Mouse (Mus musculus): ENCODE measurements around the gene Mon1a. TPM values are rescaled to one million over a fixed set of nuclear protein-coding genes. Genes with fewer than 3 reads are reported as not detected.

Mon1a gene
- polyA plus RNA-seq, 1 experiment from 2014 or later, result 8.2 TPM

GRCm38 (mm10) chr9:107899855-107900254 lies 11.9 kb downstream of the Mon1a start:
- H3K27ac ChIP-seq, result no peak overlapping the region

GRCm38 (mm10) chr9:107900840-107901626 lies 13.1 kb downstream of the Mon1a start:
- 56% methylated on average over 42 of the region's 44 CpGs for WGBS (ENCODE audit: missing documents)
- H3K79me2 ChIP-seq (ENCODE audit: inconsistent target), result no peaks in the 10 kb centered on the region
- H3K4me3 ChIP-seq (ENCODE audit: inconsistent target), result no peak overlapping the region
- H3K36me3 ChIP-seq (ENCODE audit: inconsistent target), result peaks cover 42% of the 10 kb centered on the region
- H3K27ac ChIP-seq, result no peak overlapping the region

More at GRCm38 (mm10) chr9:107899855-107900254, 11.9 kb downstream of the Mon1a start:
- no peaks in the 10 kb centered on the region for H3K79me2 ChIP-seq (ENCODE audit: inconsistent target)
- no peak overlapping the region for H3K4me3 ChIP-seq (ENCODE audit: inconsistent target)
- peaks cover 42% of the 10 kb centered on the region for H3K36me3 ChIP-seq (ENCODE audit: inconsistent target)
- 88% methylated on average over 12 of the region's 12 CpGs for WGBS (ENCODE audit: missing documents)

- no peak overlapping the region for H3K27ac ChIP-seq
- 79% methylated on average over 17 of the region's 17 CpGs for WGBS (ENCODE audit: missing documents)
- no peak overlapping the region for H3K4me3 ChIP-seq (ENCODE audit: inconsistent target)
- peaks cover 42% of the 10 kb centered on the region for H3K36me3 ChIP-seq (ENCODE audit: inconsistent target)
- H3K79me2 ChIP-seq (ENCODE audit: inconsistent target), result no peaks in the 10 kb centered on the region
Measured at GRCm38 (mm10) chr9:107901627-107901914, 13.6 kb downstream of the Mon1a start.

- Histone ChIP-seq H3K36me3 (ENCODE audit: inconsistent target) (peaks cover 25% of the 10 kb centered on the region; the same call in 1 of the 2 replicates), H3K27ac (no peak overlapping the region), H3K4me3 (ENCODE audit: inconsistent target) (no peak overlapping the region), H3K79me2 (ENCODE audit: inconsistent target) (no peaks in the 10 kb centered on the region)
- 0% methylated on average over 4 of the region's 4 CpGs for WGBS (ENCODE audit: missing documents)
Measured at GRCm38 (mm10) chr9:107904726-107905125, 16.8 kb downstream of the Mon1a start.

GRCm38 (mm10) chr9:107906252-107906966 lies 18.5 kb downstream of the Mon1a start, which contains the start of gene Mst1r:
Gene Mst1r, plus strand, starts transcription at chr9:107906873.
- WGBS (ENCODE audit: missing documents), result 45% methylated on average over 19 of the region's 19 CpGs
- Histone ChIP-seq H3K79me2 (ENCODE audit: inconsistent target) (no peaks in the 10 kb centered on the region), H3K36me3 (ENCODE audit: inconsistent target) (peaks cover 13% of the 10 kb centered on the region; the same call in 1 of the 2 replicates), H3K27ac (no peak within 1 kb of the TSS), H3K4me3 (ENCODE audit: inconsistent target) (no peak within 1 kb of the TSS)

GRCm38 (mm10) chr9:107906967-107907800 lies 19.2 kb downstream of the Mon1a start:
- H3K36me3 ChIP-seq (ENCODE audit: inconsistent target), result peaks cover 8% of the 10 kb centered on the region; the same call in 1 of the 2 replicates
- no peak overlapping the region for H3K4me3 ChIP-seq (ENCODE audit: inconsistent target)
- H3K27ac ChIP-seq, result no peak overlapping the region
- no peaks in the 10 kb centered on the region for H3K79me2 ChIP-seq (ENCODE audit: inconsistent target)
- WGBS (ENCODE audit: missing documents), result 82% methylated on average over 31 of the region's 31 CpGs

- Histone ChIP-seq H3K79me2 (ENCODE audit: inconsistent target) (no peaks in the 10 kb centered on the region), H3K27ac (no peak overlapping the region), H3K4me3 (ENCODE audit: inconsistent target) (no peak overlapping the region), H3K36me3 (ENCODE audit: inconsistent target) (peaks cover 2% of the 10 kb centered on the region; the same call in 1 of the 2 replicates)
- 93% methylated on average over 14 of the region's 14 CpGs for WGBS (ENCODE audit: missing documents)
Measured at GRCm38 (mm10) chr9:107907801-107908120, 19.8 kb downstream of the Mon1a start.

GRCm38 (mm10) chr9:107908410-107909158 lies 20.6 kb downstream of the Mon1a start:
- Histone ChIP-seq H3K27ac (no peak overlapping the region), H3K4me3 (ENCODE audit: inconsistent target) (no peak overlapping the region), H3K36me3 (ENCODE audit: inconsistent target) (no peaks in the 10 kb centered on the region), H3K79me2 (ENCODE audit: inconsistent target) (no peaks in the 10 kb centered on the region)
- 48% methylated on average over 18 of the region's 18 CpGs for WGBS (ENCODE audit: missing documents)

DNA sequence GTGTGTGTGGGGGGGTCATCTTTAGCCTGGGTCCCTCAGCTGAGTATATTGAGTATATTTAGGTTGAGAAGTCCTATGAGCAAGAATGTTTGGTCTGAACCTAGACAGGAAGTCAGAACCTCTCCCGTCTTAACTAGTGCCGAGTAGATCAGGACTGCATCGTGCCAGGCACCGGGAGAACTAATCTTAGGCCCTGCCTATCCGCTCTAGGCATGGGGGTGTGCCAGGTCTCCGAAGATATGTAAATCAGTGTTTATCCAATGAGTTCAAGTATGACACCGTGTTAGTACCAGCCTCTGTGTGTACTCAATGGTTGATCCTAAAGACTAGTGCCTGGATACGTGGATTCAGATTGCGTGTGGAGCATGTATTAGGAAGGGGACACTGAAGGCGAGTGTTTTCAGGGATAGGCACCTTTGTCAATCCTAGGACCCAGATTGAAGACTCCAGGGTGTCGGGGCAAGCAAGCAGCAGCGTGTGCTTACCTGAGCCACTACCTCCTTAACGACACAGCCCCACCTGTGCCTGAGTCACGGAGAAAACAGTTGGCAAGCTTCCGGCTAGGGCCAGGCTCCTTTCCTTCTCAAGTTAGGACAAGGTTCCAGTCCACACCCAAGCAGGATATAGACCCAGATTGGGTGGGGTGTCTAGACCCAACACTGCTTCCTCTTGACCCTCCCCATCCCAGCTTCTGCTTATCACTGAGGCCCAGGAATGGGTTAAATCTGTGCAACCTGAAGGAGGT lies 22.2 kb downstream of the Mon1a start:
- H3K4me3 ChIP-seq (ENCODE audit: inconsistent target), result no peak overlapping the region
- H3K36me3 ChIP-seq (ENCODE audit: inconsistent target), result no peaks in the 10 kb centered on the region
- H3K27ac ChIP-seq, result no peak overlapping the region
- no peaks in the 10 kb centered on the region for H3K79me2 ChIP-seq (ENCODE audit: inconsistent target)
- WGBS (ENCODE audit: missing documents), result 94% methylated on average over 15 of the region's 15 CpGs

- no peak overlapping the region for H3K27ac ChIP-seq
- WGBS (ENCODE audit: missing documents), result 79% methylated on average over 14 of the region's 16 CpGs
- no peaks in the 10 kb centered on the region for H3K36me3 ChIP-seq (ENCODE audit: inconsistent target)
- H3K4me3 ChIP-seq (ENCODE audit: inconsistent target), result no peak overlapping the region
- no peaks in the 10 kb centered on the region for H3K79me2 ChIP-seq (ENCODE audit: inconsistent target)
Measured at GRCm38 (mm10) chr9:107914764-107915420, 26.9 kb downstream of the Mon1a start.

- H3K36me3 ChIP-seq (ENCODE audit: inconsistent target), result no peaks in the 10 kb centered on the region
- H3K4me3 ChIP-seq (ENCODE audit: inconsistent target), result no peak overlapping the region
- H3K27ac ChIP-seq, result no peak overlapping the region
- 86% methylated on average over 13 of the region's 13 CpGs for WGBS (ENCODE audit: missing documents)
- H3K79me2 ChIP-seq (ENCODE audit: inconsistent target), result no peaks in the 10 kb centered on the region
Measured at GRCm38 (mm10) chr9:107917895-107918608, 30.1 kb downstream of the Mon1a start.

GRCm38 (mm10) chr9:107918884-107919283 lies 30.9 kb downstream of the Mon1a start:
- no peak overlapping the region for H3K4me3 ChIP-seq (ENCODE audit: inconsistent target)
- no peak overlapping the region for H3K27ac ChIP-seq
- no peaks in the 10 kb centered on the region for H3K79me2 ChIP-seq (ENCODE audit: inconsistent target)
- WGBS (ENCODE audit: missing documents), result 85% methylated on average over 6 of the region's 6 CpGs
- no peaks in the 10 kb centered on the region for H3K36me3 ChIP-seq (ENCODE audit: inconsistent target)

- WGBS (ENCODE audit: missing documents), result 95% methylated on average over 5 of the region's 5 CpGs
- H3K27ac ChIP-seq, result no peak overlapping the region
- H3K79me2 ChIP-seq (ENCODE audit: inconsistent target), result no peaks in the 10 kb centered on the region
- no peaks in the 10 kb centered on the region for H3K36me3 ChIP-seq (ENCODE audit: inconsistent target)
- H3K4me3 ChIP-seq (ENCODE audit: inconsistent target), result no peak overlapping the region
Measured at GRCm38 (mm10) chr9:107919441-107919840, 31.5 kb downstream of the Mon1a start.

Data from macrophage (primary cell).